Mouse (Mus musculus) activated CD4-positive, CD25-positive, alpha-beta regulatory T cell, adult 4 months (primary cell): ENCODE data around the gene Cdhr3. TPM values are rescaled to one million over a fixed set of nuclear protein-coding genes. Genes with fewer than 3 reads are reported as not detected.
A peak's percentile ranks its signal among the peaks of the same experiment; 100 is the strongest.

Source experiments
- ATAC-seq: one replicate; pipeline ENCODE4 v1.8.0; 2017
- polyA plus RNA-seq, 2 experiments: library from polyadenylated mRNA; unstranded; fragments of 100-300 nt; shearing (Covaris generic); gene quantifications; one replicate each; pipeline ENCODE4 v1.2.1; 2017

The Cdhr3 gene
- under 1 TPM; 0.25 to 0.65 TPM for polyA plus RNA-seq

GRCm38 (mm10) chr12:33092775-33093174 lies at the start of gene Cdhr3:
Cdhr3 (minus strand) TSS chr12:33092875.
- ATAC-seq: no peak

GRCm38 (mm10) chr12:33139083-33139482 lies 46.4 kb upstream of the Cdhr3 start:
- no peak for ATAC-seq

GRCm38 (mm10) chr12:33137857-33138256 lies 45.2 kb upstream of the Cdhr3 start:
- ATAC-seq: no peak

GRCm38 (mm10) chr12:33131796-33132195 lies 39.1 kb upstream of the Cdhr3 start:
- ATAC-seq: peak; percentile 89

GRCm38 (mm10) chr12:33130401-33130800 lies 37.7 kb upstream of the Cdhr3 start:
- ATAC-seq: no peak

GRCm38 (mm10) chr12:33129410-33129809 lies 36.7 kb upstream of the Cdhr3 start:
- peak; percentile 48 for ATAC-seq

GRCm38 (mm10) chr12:33128702-33129101 lies 36.0 kb upstream of the Cdhr3 start:
- no peak for ATAC-seq

GRCm38 (mm10) chr12:33128121-33128520 lies 35.4 kb upstream of the Cdhr3 start:
- ATAC-seq: peak; percentile 14

- ATAC-seq: no peak
Measured at GRCm38 (mm10) chr12:33126243-33126642, 33.6 kb upstream of the Cdhr3 start.

GRCm38 (mm10) chr12:33125594-33126227 lies 33.0 kb upstream of the Cdhr3 start:
- no peak for ATAC-seq

- peak; percentile 90 for ATAC-seq
Measured at GRCm38 (mm10) chr12:33118624-33119301, 26.1 kb upstream of the Cdhr3 start.

- peak; percentile 19 for ATAC-seq
Measured at GRCm38 (mm10) chr12:33110894-33111471, 18.3 kb upstream of the Cdhr3 start.

- peak; percentile 90 for ATAC-seq
Measured at GRCm38 (mm10) chr12:33109531-33109930, 16.9 kb upstream of the Cdhr3 start.

GRCm38 (mm10) chr12:33106438-33107167 lies 13.9 kb upstream of the Cdhr3 start:
- no peak for ATAC-seq

GRCm38 (mm10) chr12:33105724-33106123 lies 13.0 kb upstream of the Cdhr3 start:
- ATAC-seq: no peak

- no peak for ATAC-seq
Measured at GRCm38 (mm10) chr12:33102342-33103115, 9.9 kb upstream of the Cdhr3 start.

GRCm38 (mm10) chr12:33101627-33102026 lies 9.0 kb upstream of the Cdhr3 start:
- ATAC-seq: no peak

GRCm38 (mm10) chr12:33096017-33096416 lies 3.3 kb upstream of the Cdhr3 start:
- ATAC-seq: no peak

- ATAC-seq: no peak
Measured at GRCm38 (mm10) chr12:33092196-33092595, 479 bp downstream of the Cdhr3 start.

- no peak for ATAC-seq
Measured at GRCm38 (mm10) chr12:33086151-33086550, 6.5 kb downstream of the Cdhr3 start.

GRCm38 (mm10) chr12:33084683-33085082 lies 8.0 kb downstream of the Cdhr3 start:
- no peak for ATAC-seq

GRCm38 (mm10) chr12:33083362-33083761 lies 9.3 kb downstream of the Cdhr3 start:
- no peak for ATAC-seq
